Mouse (Mus musculus) lung, postnatal 4 days (tissue): ENCODE measurements around the gene Grik1.

Experiments
- DNase-seq, 2 experiments: peaks; one replicate each; pipeline ENCODE4 v3.0.0; 2021

Gene Grik1

DNA sequence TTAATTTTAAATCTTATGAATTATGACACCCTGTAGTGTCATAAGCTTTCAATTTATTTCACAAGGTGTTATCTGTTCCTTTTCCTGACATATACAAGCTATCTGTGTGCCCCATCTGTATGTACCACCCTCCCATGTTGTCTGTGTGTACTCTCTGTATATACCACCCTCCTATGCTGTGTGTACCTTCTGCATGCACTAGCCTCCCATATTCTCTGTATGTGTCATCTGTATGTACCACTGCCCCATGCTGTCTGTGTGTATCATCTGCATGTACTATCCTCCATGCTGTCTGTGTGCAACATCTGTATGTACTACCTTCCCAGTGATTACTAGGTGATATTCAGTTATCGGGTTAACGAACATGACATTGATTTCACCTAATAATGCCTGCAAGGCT lies 148.5 kb downstream of the Grik1 start:
- no peak for DNase-seq

DNA sequence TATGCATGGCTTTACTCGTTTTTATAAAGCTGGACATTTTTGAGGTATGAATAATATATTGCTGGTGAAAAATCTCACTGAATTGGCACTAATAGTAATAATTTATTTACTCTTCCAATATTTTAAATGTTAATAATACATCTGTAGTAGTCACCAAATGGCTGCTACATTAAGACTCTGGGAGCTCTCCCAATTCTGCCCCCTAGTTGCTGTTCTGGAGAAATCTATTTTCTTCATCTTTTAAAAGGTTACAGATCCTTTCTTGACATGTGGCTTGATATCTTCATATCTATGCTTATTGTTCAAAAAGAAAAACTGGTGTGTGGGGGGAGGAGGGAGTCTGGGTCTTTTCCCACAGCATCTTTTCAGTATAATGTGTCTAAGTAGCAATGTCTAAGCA lies 151.2 kb downstream of the Grik1 start:
- no peak for DNase-seq

DNA sequence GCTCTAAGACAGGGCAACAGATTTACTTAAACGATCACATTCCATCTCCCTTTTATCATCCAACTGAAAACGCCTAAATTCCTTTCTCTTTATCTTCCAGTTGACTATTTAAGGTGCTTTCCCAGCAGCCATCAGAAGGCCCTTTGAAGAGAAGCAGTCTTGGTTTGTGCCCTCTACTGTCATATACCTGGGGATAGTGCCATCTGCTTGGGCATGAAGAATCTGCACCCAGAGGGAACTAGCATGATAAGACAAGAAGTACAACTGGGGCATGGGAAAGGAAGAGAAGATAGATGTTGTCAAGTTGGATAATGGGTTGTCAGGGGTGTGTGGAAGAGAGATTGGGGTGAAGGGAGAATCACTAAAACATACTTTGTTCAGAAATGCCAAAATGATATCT lies 157.1 kb downstream of the Grik1 start:
- no peak for DNase-seq

DNA sequence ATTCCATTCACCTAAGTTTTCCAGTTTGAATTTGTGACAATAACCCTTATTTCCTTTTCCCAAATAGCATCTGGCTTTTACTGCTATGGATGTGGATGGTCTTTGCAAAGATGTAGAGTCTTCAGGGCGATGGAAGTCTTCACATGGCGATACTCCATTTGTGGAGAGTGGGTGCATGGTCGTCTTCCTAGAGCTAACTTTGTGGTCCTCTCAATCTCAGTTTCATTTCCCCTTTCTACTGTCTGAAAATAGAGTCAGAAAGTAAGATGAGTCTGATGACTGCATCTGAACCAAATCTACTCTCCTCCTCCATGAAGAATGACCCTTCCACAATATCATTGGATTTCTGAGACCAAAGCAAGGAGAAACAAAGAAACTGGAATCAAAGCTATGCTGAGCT lies 159.0 kb downstream of the Grik1 start:
- DNase-seq, result no peak

DNA sequence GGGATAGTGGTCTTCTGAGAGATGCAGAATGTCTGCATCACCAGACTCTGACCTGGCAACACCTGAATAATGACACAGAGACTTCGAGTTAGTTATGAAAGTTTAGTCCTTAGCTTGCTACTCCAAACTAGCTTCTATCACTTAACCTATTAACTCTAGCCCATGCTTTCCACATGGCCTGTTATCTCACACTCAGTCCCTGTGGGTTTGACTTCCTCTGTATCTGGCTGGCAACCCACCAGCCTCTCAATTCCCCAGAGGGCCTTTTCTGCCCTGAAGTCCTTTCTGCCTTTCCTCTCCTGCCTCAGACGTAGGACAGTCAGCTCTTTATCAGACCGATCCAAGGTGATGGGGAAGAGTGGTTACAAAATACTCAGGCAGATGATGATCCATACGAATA lies 165.0 kb downstream of the Grik1 start:
- no peak for DNase-seq

DNA sequence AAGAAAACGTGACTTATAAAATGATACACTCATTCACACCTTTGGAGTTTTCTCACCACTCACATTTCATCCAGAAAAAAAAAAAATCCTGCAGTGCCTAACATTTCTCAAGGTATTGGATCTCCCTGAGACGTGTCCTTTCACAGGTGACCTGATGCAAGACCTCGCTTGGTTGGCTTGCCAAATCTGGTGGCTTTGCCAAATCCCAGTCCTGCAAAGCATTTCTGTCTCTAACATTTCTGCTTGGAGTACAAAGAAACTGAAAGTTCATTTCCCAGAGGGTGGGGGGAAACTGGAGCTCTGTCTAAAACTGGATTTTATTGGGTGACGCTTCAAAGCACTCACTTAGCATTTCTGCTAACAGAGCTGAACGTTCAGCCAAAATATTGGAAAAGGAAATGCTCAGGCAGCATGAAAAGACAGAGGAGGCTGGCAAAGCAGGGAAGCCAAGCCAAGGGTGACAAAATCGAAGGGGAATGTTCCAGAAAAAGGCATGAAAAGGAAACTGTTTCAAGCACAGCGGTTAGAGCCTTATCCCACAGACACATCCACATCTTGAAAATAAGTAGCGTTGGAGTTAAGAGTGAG lies 177.4 kb downstream of the Grik1 start:
- DNase-seq, result no peak

DNA sequence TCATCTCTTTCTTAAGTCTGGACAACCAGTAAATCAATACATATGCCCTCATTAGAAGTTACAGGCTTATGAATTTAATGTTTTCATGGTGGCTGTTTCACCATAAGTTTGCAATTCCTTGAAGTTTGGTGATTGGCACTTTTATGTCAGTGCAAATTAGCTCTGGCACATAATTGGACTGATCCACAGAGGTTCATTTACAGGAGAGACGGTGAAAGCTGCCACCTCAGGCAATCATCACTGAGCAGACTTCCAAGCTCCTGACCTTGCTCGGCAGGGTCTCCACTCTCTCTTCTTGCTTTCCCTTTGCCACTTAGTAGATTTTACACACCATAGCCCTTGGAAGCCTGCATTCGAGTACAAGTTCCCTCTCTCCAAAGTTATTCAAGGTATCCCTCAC lies 178.6 kb downstream of the Grik1 start:
- no peak for DNase-seq

GRCm38 (mm10) chr16:88094206-88094789 lies 195.8 kb downstream of the Grik1 start:
- no peak for DNase-seq

DNA sequence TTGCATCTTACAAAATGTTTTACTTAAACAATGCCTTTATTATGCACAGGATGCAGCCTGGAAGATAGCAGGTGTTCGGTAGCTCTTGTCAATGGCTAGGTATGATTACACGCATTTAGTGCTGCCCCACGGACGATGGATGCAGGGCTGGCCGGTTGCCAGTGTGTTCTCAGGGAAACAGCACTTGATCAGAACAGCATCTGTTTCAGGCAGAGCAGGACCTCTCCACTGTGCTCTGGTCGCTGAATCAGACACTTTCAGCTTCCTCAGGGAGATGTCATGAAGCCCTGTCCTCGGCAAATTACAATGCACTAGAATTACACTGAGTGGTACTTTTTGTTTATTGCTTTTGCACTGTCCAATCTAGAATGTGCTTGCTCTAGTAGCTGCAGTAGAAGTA lies 202.8 kb downstream of the Grik1 start:
- no peak for DNase-seq

DNA sequence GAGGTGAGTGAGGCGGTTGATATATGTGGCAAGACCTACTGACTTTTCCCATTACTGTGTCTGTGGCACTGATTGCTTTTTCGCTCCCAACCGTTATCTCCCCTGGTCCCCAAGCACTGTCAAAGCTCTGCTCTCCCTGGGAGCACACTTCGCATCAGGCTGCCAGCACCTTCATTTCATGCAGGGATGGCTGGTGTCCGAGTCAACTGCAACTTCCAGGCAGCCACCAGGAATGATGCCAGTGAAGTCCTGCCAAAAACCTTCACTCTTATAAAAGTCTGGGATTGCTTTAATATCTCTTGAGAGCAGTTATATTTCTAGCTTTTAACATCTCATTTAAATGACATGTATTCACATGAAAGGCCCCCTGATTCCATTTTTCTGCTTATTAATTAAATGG lies 215.3 kb downstream of the Grik1 start:
- no peak for DNase-seq

GRCm38 (mm10) chr16:88060936-88061335 lies 229.1 kb downstream of the Grik1 start:
- DNase-seq, result no peak

- no peak for DNase-seq
These were observed 241.9 kb downstream of the Grik1 start for GRCm38 (mm10) chr16:88048121-88048520.

- DNase-seq, result no peak
These were observed 245.7 kb downstream of the Grik1 start for GRCm38 (mm10) chr16:88044321-88044720.

- no peak for DNase-seq
These were observed 247.6 kb downstream of the Grik1 start for GRCm38 (mm10) chr16:88042458-88042857.

DNA sequence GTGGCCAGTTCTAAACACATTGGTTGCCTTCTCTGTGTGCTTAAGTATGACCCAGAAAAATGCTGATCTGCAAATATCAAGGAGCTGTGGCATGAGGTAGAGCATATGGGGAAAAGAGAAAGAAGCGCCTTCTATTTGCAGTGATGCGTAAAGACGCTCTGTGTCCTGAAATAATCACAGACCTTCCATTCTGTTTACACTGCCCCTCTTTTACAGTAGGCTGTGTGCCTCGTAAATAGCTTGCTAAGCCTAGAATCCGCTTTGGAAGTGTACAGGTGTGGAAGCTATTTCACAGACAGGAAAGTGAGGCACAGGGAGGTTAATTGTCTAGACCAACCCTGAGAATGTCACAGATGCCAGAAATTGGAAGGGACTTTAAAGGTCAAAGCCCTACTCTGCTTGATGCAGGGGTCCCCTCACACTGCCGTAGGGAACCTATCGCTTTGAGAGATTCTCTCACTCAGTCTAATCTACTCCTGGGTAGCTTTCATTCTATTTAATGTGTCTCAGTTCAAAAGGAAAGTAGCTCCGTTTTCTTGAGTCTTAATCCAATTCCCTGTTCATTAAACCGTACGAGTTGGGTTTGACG lies 251.5 kb downstream of the Grik1 start:
- DNase-seq, result no peak

DNA sequence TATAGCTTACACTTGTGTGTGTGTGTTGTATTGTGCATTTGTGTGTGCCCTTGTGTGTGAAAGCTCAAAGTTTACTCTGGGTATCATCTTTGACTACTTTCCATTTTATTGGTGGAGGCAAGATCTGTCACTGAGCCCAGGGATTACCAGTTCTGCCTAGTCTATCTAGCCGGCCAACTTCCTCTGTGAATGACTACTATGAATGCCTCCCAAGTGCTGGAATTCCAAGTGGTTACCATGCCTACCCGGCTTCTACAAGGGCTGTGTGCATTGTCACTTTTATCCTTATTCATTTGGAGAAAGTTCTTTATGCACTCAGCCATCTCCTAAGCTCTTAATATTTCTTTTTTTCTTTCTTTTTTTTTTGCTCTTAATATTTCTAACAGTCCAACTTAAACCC lies 301.3 kb downstream of the Grik1 start:
- DNase-seq, result no peak

- no peak for DNase-seq
These were observed 305.7 kb downstream of the Grik1 start for GRCm38 (mm10) chr16:87984201-87984870.

GRCm38 (mm10) chr16:87974076-87974443 lies 316.0 kb downstream of the Grik1 start:
- no peak for DNase-seq

- no peak for DNase-seq
These were observed 316.5 kb downstream of the Grik1 start for GRCm38 (mm10) chr16:87973394-87974075.

- DNase-seq, result no peak
These were observed 318.2 kb downstream of the Grik1 start for GRCm38 (mm10) chr16:87971911-87972310.

GRCm38 (mm10) chr16:87969936-87970335 lies 320.1 kb downstream of the Grik1 start:
- DNase-seq, result no peak

GRCm38 (mm10) chr16:87961419-87961818 lies 328.6 kb downstream of the Grik1 start:
- DNase-seq, result no peak

DNA sequence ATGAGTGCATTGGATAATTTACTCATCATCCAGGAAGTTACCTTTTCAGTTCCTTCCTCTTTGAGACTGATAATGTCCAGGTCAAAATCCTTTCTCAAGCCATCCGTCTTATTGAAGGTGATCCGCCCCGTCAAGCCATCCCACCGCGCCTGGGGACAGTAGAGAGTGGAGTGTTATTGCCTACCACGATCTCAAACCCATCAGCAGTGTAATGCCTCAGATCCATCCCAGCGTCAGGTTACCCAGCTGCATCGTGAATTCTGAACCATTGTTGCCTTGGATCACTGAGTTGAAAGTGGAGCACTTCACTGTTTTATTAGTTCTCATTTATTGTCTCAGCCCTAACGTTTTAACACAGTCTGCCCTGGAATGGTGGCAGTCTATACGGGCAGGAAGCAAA lies 332.6 kb downstream of the Grik1 start:
- no peak for DNase-seq

GRCm38 (mm10) chr16:87956178-87956577 lies 333.9 kb downstream of the Grik1 start:
- no peak for DNase-seq
